Mouse (Mus musculus) ovary, adult 18-20 months (tissue): ENCODE data around the gene Mtmr10.
A peak's percentile ranks its signal among the peaks of the same experiment; 100 is the strongest.

Source experiments
- DNase-seq: peaks from one replicate; pipeline ENCODE4 v3.0.0; 2022; ENCODE audit warnings: low spot score, mixed read lengths

Mtmr10 gene

GRCm38 (mm10) chr7:64291722-64292121 lies 4.3 kb downstream of the Mtmr10 start:
- DNase-seq: no peak

- no peak for DNase-seq
Observed at GRCm38 (mm10) chr7:64296286-64297010, 9.0 kb downstream of the Mtmr10 start.

- DNase-seq: no peak
Observed at GRCm38 (mm10) chr7:64310241-64310640, 22.8 kb downstream of the Mtmr10 start.

- DNase-seq: no peak
Observed at GRCm38 (mm10) chr7:64310756-64311155, 23.3 kb downstream of the Mtmr10 start.

- DNase-seq: no peak
Observed at GRCm38 (mm10) chr7:64312811-64313210, 25.4 kb downstream of the Mtmr10 start.

GRCm38 (mm10) chr7:64321125-64321524 lies 33.7 kb downstream of the Mtmr10 start:
- no peak for DNase-seq

- no peak for DNase-seq
Observed at GRCm38 (mm10) chr7:64321658-64322057, 34.2 kb downstream of the Mtmr10 start.

- peak; percentile 15 for DNase-seq
Observed at GRCm38 (mm10) chr7:64326892-64327291, 39.4 kb downstream of the Mtmr10 start.

- no peak for DNase-seq
Observed at GRCm38 (mm10) chr7:64327486-64327885, 40.0 kb downstream of the Mtmr10 start.

- no peak for DNase-seq
Observed at GRCm38 (mm10) chr7:64331309-64331708, 43.9 kb downstream of the Mtmr10 start.

- no peak for DNase-seq
Observed at GRCm38 (mm10) chr7:64332686-64333085, 45.2 kb downstream of the Mtmr10 start.

GRCm38 (mm10) chr7:64347813-64348212 lies 60.4 kb downstream of the Mtmr10 start:
- no peak for DNase-seq

- DNase-seq: no peak
Observed at GRCm38 (mm10) chr7:64349147-64349861, 61.9 kb downstream of the Mtmr10 start.

GRCm38 (mm10) chr7:64351087-64351486 lies 63.6 kb downstream of the Mtmr10 start:
- DNase-seq: no peak

- no peak for DNase-seq
Observed at GRCm38 (mm10) chr7:64354206-64354605, 66.8 kb downstream of the Mtmr10 start.

- no peak for DNase-seq
Observed at GRCm38 (mm10) chr7:64356661-64357060, 69.2 kb downstream of the Mtmr10 start.

GRCm38 (mm10) chr7:64357405-64357804 lies 70.0 kb downstream of the Mtmr10 start:
- DNase-seq: peak; percentile 85

- DNase-seq: no peak
Observed at GRCm38 (mm10) chr7:64358666-64359065, 71.2 kb downstream of the Mtmr10 start.

GRCm38 (mm10) chr7:64359943-64360585 lies 72.6 kb downstream of the Mtmr10 start:
- DNase-seq: no peak

- no peak for DNase-seq
Observed at GRCm38 (mm10) chr7:64360586-64360945, 73.1 kb downstream of the Mtmr10 start.

- DNase-seq: no peak
Observed at GRCm38 (mm10) chr7:64365863-64366262, 78.4 kb downstream of the Mtmr10 start.

GRCm38 (mm10) chr7:64369841-64370240 lies 82.4 kb downstream of the Mtmr10 start:
- DNase-seq: no peak
